Mouse (Mus musculus): Measurements from ENCODE around the gene Inafm1.
"Not testable (repeated sequence)": the region's sequence is repeated elsewhere in the genome, so short reads cannot be mapped to it uniquely, and the experiment has no call there.

Inafm1 gene

DNA sequence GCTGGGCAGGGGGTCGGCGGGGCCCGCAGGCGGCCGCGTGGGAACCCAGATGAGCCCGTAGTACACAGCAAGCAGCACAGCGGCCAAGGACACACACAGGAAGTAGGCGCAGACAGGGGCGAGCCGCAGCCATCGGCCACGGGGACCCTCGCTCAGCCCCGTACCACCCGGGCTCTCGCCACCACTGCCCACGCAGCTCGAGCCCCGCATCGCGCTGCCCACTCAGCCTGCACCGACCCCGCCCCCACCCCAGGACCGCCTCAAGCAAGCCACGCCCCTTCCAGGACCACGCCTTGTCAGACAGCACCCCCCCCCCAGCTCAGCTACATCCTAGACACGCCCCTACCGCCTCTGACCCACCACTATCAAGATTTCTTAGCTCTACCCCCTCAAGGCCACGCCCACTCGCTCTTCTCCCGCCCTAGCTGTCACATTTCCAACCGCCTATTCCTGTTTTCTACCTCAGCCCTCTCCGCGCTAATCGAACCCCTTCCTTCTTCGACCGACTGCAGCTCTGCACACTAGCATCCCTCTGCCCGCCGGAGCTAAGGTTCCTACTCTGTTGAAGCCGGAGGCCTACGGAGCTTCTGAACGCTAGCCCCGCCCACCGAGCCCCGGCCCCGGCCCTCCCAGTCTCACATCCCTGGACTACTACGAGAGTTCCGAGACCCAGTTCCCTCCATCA, at the start of gene Inafm1:
TSS of gene Inafm1 (minus strand) at position 537 of the 685 bp plus-strand sequence.
- peak; percentile 89 for DNase-seq (ENCODE audit: low read depth, low spot score)

GRCm38 (mm10) chr7:16320479-16320878, 47.1 kb upstream of the Inafm1 start:
- no peak for DNase-seq (ENCODE audit: low read depth, low spot score)

GRCm38 (mm10) chr7:16319216-16319615, 45.8 kb upstream of the Inafm1 start:
- no peak for DNase-seq (ENCODE audit: low read depth, low spot score)

DNA sequence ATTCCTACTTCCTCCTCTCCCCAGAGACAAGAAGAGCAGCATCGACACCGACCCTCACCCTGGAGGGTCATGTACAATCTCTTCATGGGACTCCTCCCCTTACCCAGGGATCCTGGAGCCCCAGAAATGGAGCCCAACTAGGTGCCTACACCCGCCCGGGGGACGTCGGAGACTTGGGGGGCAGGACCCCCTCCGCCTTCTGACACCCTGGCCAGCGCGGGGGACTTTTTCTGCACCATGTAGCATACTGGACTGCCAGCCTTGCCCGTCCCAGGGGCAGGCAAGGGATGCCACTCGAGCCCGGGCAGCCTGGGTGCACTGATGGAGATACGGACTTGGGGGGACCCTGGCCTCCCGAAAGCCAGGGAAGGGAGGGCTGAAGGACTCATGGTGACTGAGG, 43.7 kb upstream of the Inafm1 start:
- no peak for DNase-seq (ENCODE audit: low read depth, low spot score)

DNA sequence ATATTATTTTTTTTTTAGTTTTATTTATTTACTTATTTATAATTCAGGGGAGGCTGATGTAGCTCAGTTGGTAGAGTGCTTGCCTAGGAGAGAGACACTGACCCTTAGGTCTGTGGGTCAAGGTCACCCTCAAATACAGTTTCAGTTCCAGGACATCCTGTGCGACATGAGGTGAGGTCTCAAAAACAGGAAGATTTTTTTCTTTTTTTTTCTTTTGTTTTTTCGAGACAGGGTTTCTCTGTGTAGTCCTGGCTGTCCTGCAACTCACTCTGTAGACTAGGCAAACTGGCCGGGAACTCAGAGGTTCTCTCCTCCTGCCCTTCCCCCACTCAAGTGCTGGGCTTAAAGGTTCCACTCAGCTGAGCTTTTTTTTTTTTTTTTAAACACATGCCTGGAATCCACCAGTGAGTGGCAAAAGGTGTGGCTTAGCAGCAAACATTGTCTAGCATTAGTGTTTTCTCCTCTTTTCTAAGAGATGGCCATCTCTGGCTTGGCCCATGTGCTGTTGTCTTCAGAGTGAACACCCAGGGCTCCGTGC, 41.9 kb upstream of the Inafm1 start:
- DNase-seq (ENCODE audit: low read depth, low spot score), result no peak

DNA sequence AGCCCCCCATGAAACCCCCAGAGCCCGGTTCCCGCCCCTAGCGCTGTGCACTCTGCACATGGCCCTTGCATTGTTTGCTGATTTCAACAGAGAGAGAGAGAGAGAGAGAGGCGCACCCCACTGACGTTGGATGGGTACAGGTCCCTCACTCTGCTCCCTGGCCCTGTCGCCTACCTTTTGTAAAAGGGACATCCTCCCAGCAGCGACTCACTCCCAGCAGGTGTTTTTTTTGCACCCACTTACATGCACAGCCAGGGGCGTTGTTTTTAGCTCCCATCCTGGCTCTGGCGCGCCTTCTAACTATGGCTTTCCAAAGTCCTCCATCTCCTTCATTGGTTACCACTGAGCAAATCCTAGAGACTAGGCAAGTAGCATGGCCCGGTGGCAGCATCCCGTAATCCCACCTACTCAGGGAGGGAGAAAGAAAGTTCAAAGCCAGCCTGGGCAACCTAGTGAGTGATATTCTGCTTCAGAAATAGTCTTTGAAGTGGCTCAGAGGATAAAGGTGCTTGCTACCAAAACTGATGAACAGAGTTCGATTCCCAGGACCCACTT, 40.9 kb upstream of the Inafm1 start:
- DNase-seq (ENCODE audit: low read depth, low spot score), result no peak

DNA sequence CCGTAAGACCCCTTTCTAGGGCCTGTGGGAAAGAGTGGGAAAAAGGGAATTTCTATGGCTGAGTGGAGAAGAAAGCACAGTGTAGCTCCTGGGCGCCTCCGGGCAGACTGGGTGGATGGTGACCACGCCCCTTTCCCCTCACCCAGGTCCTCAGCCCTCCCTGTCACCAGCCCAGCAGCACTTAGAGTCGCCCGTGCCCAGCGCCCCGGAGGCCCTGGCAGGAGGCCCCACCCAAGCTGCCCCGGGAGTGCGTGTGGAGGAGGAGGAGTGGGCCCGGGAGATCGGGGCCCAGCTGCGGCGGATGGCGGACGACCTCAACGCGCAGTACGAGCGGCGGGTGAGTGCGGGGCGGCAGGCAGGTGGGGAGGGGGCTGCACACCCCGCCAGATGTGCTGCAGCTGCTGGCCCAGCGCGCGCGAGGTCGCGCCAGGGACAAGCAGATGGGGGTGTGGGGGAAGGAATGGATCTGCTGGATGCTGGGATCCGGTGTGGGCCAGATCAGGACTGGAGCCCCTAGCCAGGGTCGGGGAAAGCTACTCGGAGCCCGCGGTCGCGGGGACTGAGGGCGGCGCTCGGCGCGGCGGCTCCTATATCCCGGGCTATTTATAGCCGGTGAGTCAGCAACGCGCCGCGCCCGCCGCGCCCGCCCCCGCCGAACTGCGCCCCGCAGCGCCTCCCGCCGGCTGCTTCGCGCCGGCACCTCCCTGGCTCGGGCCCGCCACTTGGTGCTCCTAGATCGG, 40.2 kb upstream of the Inafm1 start:
- DNase-seq (ENCODE audit: low read depth, low spot score), result peak; percentile 85

- peak; percentile 77 for DNase-seq (ENCODE audit: low read depth, low spot score)
Measured at GRCm38 (mm10) chr7:16312672-16313311, 39.4 kb upstream of the Inafm1 start.

- no peak for DNase-seq (ENCODE audit: low read depth, low spot score)
Measured at GRCm38 (mm10) chr7:16312011-16312671, 38.7 kb upstream of the Inafm1 start.

- DNase-seq (ENCODE audit: low read depth, low spot score), result no peak
Measured at GRCm38 (mm10) chr7:16311453-16312004, 38.1 kb upstream of the Inafm1 start.

GRCm38 (mm10) chr7:16310521-16311452, 37.4 kb upstream of the Inafm1 start:
- DNase-seq (ENCODE audit: low read depth, low spot score), result no peak

DNA sequence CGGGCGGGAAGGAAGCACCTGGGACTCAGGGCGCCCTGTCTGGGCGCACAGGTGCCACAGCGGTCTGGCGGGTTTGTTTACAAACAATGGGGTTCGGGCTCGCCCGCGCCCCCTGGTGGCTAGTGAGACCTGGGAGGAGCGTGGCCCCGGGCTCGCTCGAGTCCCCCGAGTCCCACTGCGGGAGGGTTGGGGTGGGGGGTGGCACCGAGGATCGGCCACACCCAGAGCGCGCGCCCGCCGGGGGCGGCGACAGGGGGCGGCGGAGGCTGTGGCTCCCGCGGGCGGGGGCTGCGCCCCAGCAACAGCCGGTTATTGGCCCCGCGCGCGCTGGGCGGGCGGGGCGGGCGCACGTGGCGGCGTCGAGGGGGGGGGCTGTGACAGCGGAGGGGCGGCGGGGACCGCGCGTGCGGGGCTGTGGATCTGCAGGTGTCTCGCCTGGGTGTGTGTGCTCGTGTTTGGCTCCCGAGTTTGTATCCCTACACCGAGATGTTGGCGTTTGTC, 36.7 kb upstream of the Inafm1 start:
- peak; percentile 78 for DNase-seq (ENCODE audit: low read depth, low spot score)

DNA sequence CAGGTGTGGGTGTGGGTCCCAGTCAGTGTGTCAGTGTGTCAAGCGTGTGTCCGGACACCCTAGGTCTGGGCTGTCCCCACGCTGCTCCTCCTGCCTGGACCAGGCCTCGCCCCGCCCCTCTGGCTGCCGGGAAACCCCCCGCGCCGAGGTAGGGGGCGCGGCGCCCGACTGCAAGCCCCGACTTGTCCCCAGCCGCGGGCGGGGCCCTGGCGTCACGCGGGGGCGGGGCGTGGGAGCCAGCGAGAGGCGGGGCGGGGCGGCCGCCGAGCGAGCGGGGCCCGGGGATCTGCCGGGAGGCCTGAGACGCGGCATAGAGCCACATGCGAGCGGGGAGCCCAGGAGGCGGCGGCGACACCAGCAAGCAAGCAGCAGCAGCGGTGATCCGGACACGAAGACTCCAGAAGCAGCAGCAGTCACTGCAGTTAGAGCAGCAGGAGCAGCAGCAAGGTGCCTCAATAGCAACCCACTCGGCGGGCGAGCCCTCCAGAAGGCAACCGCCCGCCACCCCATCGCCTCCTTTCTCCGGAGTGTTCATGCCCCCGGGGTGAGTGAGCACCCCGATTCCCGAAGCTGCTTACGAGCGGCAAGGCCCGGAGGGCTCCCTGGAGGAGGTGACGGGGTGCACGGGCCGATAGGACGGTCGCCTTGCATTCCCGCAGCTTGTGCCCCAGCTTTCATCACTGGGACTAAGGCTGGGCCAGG, 36.1 kb upstream of the Inafm1 start:
- peak; percentile 54 for DNase-seq (ENCODE audit: low read depth, low spot score)

DNA sequence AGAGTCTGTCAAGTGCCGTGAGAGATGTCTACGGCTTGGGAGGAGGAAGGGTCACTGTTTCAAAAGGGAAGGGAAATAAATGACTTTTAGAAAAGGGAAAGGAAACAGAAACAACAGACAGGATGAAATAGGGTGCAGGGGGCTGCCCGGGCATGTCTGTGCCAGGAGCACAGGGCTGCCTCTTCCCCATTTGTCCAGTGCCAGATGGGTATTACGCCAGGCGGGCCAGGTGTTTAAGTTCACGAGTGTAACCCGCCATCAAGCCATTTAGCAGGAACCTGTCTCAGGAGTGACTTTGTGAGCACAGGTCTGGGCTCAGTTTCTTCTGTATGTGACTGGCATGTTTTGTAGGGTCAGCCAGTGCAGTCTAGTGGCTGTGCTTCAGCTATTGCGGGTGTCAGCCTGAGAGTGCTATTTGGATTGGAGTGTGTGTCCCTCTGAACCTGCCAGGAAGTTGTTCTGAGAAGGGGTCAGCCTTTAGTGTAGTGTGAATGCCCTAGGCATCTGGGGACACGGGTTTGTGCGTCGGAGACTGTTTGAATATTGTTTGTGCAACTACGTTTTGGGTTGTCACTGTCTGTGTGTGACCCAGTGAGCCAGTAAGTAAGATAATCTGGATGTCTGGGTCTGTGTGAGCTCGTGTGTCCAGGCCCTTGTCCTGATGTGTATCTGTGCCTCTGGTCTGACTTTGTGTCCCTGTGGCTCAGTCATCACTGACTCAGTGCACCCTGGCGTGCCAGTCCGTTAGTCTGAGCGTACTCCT, 35.3 kb upstream of the Inafm1 start:
- DNase-seq (ENCODE audit: low read depth, low spot score), result no peak

DNA sequence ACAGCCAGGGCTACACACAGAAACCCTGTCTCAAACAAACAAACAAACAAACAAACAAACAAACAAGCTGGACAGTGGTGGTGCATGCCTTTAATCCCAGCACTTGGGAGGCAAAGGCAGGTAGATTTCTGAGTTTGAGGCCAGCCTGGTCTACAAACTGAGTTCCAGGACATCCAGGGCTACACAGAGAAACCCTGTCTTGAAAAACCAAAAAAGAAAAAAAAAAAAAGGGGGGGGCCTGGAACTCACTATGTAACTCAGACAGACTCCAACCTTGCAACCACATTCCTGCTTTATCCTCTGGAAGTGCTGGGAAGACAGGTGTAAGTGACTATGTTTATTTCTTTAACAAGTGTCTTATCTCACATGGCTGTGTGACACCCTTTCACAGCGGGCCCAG, 34.7 kb upstream of the Inafm1 start, which contains the start of gene Bbc3:
TSS of gene Bbc3 (plus strand) at position 301 of the 400 bp plus-strand sequence.
- not testable (repeated sequence) for DNase-seq (ENCODE audit: low read depth, low spot score)

DNA sequence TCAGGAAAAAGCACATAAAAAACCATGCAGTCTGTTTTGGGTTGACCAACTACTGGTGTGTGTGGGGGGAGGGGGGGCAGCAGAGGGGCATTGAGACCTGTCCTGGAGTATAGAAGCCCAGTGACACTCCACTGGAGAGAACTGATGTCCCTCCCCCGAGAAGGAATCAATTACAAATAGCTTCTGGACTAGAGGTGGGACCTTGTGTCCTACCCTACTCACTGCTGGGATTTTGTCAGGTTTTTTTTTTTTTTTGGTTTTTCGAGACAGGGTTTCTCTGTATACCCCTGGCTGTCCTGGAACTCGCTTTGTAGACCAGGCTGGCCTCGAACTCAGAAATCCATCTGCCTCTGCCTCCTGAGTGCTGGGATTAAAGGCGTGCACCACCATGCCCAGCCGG, 33.7 kb upstream of the Inafm1 start:
- DNase-seq (ENCODE audit: low read depth, low spot score), result not testable (repeated sequence)

DNA sequence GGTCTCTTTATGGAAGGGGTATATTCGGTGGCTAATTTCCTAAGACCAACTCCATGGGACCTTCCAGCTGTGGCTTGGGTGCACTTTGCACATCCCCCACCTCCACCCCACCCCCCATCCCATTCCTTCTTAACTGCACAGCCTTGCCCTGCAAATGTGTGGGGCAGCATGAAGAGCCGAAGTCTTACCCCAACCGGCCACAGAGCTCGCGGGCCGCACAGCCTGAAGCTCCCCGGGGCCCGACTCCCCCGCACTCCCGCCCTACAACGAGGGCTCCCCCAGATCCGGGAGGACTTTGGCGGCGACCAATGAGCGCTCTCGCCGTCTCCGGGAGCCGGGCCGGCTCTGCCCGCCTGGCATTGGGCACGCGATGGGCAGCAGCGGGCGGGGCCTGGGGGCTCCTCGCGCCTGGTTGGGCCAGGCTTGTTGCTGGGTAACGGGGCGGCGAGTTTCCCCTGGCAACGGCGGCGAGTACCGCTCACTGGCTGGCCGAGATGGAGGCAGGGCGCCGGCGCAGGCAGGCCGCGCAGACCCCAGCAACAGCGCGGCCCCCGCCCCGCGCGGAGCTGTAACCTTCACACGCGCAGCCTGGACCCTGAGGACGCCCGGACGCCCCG, 26.1 kb upstream of the Inafm1 start:
- peak; percentile 81 for DNase-seq (ENCODE audit: low read depth, low spot score)

GRCm38 (mm10) chr7:16298927-16299326, 25.5 kb upstream of the Inafm1 start:
- DNase-seq (ENCODE audit: low read depth, low spot score), result no peak

Measured in skeletal muscle tissue, adult 2 months (tissue).